Mouse (Mus musculus) MEL (cell line): ENCODE measurements around the gene Lca5. TPM values are rescaled to one million over a fixed set of nuclear protein-coding genes. Genes with fewer than 3 reads are reported as not detected.

Source experiments
- DNase-seq: peaks from one replicate; pipeline ENCODE4 v3.0.0; 2011; ENCODE audit warnings: low read depth, low spot score
- H3K27ac ChIP-seq: 2 replicates; pipeline ENCODE4 v1.5.1; 2012; ENCODE audit warnings: low read depth, mild to moderate bottlenecking, control low read depth, low read length, moderate library complexity; ENCODE audit not compliant: control insufficient read depth
- H3K27me3 ChIP-seq, 2 experiments: fragments of 150-350 bp in 1 of 2; sonication (generic) in 1 of 2; 2 replicates each; pipeline ENCODE4 v1.6.1; 2012; ENCODE audit warnings: low read length in 2 of 2, mild to moderate bottlenecking in 2 of 2, improper control_type of control experiment in 1 of 2, moderate library complexity in 1 of 2; ENCODE audit not compliant: insufficient read depth in 2 of 2, control insufficient read depth in 1 of 2
- H3K36me3 ChIP-seq, 2 experiments: 2 replicates each; pipeline ENCODE4 v1.6.1; 2012 to 2014; ENCODE audit warnings: low read length in 2 of 2, improper control_type of control experiment in 1 of 2, inconsistent platforms in 1 of 2, mild to moderate bottlenecking in 1 of 2; ENCODE audit not compliant: insufficient read depth in 2 of 2, control insufficient read depth in 1 of 2
- H3K4me1 ChIP-seq, 2 experiments: fragments of 150-350 bp in 1 of 2; sonication (generic) in 1 of 2; 2 replicates each; pipeline ENCODE4 v1.6.1; 2012; ENCODE audit warnings: low read length in 2 of 2, improper control_type of control experiment in 1 of 2, mild to moderate bottlenecking in 1 of 2; ENCODE audit not compliant: insufficient read depth in 2 of 2, control insufficient read depth in 1 of 2
- H3K4me3 ChIP-seq, 2 experiments: fragments of 150-350 bp in 1 of 2; sonication (generic) in 1 of 2; 2 replicates each; pipeline ENCODE4 v1.5.1; 2012; ENCODE audit warnings: low read depth in 2 of 2, low read length in 2 of 2, mild to moderate bottlenecking in 2 of 2, moderate library complexity in 2 of 2, control low read depth in 1 of 2, improper control_type of control experiment in 1 of 2; ENCODE audit not compliant: control insufficient read depth in 1 of 2, insufficient read depth in 1 of 2
- H3K79me2 ChIP-seq: 2 replicates; pipeline ENCODE4 v1.6.1; 2012; ENCODE audit warnings: mild to moderate bottlenecking, low read length, moderate library complexity; ENCODE audit not compliant: control insufficient read depth, poor library complexity, insufficient read depth
- H3K9ac ChIP-seq: 2 replicates; pipeline ENCODE4 v1.6.1; 2012; ENCODE audit warnings: low read depth, mild to moderate bottlenecking, control low read depth, low read length, moderate library complexity; ENCODE audit not compliant: control insufficient read depth, poor library complexity, severe bottlenecking
- H3K9me3 ChIP-seq: fragments of 150-350 bp; sonication (generic); replicated peaks from 2 replicates; pipeline ENCODE4 v1.6.1; 2012; ENCODE audit warnings: mild to moderate bottlenecking, low read length, improper control_type of control experiment, moderate library complexity; ENCODE audit not compliant: insufficient read depth
- CTCF ChIP-seq, 3 experiments: IDR thresholded peaks in 2 of 3; conservative IDR thresholded peaks in 1 of 3; 2 replicates each; pipeline ENCODE4 v1.5.1; 2011 to 2012; ENCODE audit warnings: low read length in 3 of 3, low read depth in 2 of 3, mild to moderate bottlenecking in 2 of 3, improper control_type of control experiment in 1 of 3, inconsistent platforms in 1 of 3, mixed read lengths in 1 of 3, moderate library complexity in 1 of 3; ENCODE audit not compliant: control insufficient read depth in 1 of 3, insufficient read depth in 1 of 3, poor library complexity in 1 of 3, severe bottlenecking in 1 of 3
- E2F4 ChIP-seq: IDR thresholded peaks from 2 replicates; pipeline ENCODE4 v1.6.1; 2011; ENCODE audit warnings: low read depth, low read length, improper control_type of control experiment, borderline replicate concordance
- EP300 ChIP-seq, 2 experiments: IDR thresholded peaks; 2 replicates each; pipeline ENCODE4 v1.6.1; 2011; ENCODE audit warnings: improper control_type of control experiment in 2 of 2, low read length in 2 of 2, low read depth in 1 of 2, mild to moderate bottlenecking in 1 of 2
- ETS1 ChIP-seq: IDR thresholded peaks from 2 replicates; pipeline ENCODE4 v1.6.1; 2012; ENCODE audit warnings: low read depth, mild to moderate bottlenecking, inconsistent platforms, low read length, improper control_type of control experiment, moderate library complexity
- GATA1 ChIP-seq: IDR thresholded peaks from 2 replicates; pipeline ENCODE4 v1.6.1; 2011; ENCODE audit warnings: low read depth, low read length, improper control_type of control experiment
- HCFC1 ChIP-seq: IDR thresholded peaks from 2 replicates; pipeline ENCODE4 v1.6.1; 2012; ENCODE audit warnings: low read depth, mild to moderate bottlenecking, inconsistent platforms, low read length, improper control_type of control experiment, moderate library complexity
- KAT2A ChIP-seq: conservative IDR thresholded peaks from 2 replicates; pipeline ENCODE4 v1.6.1; 2012; ENCODE audit warnings: low read depth, low read length, improper control_type of control experiment, inconsistent platforms
- MAZ ChIP-seq: IDR thresholded peaks from 2 replicates; pipeline ENCODE4 v1.6.1; 2012; ENCODE audit warnings: low read depth, mild to moderate bottlenecking, inconsistent platforms, low read length, improper control_type of control experiment
- MYB ChIP-seq: IDR thresholded peaks from 2 replicates; pipeline ENCODE4 v1.6.1; 2011; ENCODE audit warnings: mild to moderate bottlenecking, low read depth, low read length, improper control_type of control experiment
- NELFE ChIP-seq: IDR thresholded peaks from 2 replicates; pipeline ENCODE4 v1.6.1; 2011; ENCODE audit warnings: low read depth, low read length, improper control_type of control experiment
- NRF1 ChIP-seq: IDR thresholded peaks from 2 replicates; pipeline ENCODE4 v1.6.1; 2014; ENCODE audit warnings: low read depth, mild to moderate bottlenecking, inconsistent platforms, low read length, improper control_type of control experiment, moderate library complexity; ENCODE audit not compliant: poor library complexity, insufficient read depth, severe bottlenecking
- POLR2AphosphoS5 ChIP-seq: IDR thresholded peaks from 2 replicates; pipeline ENCODE4 v1.6.1; 2012; ENCODE audit warnings: low read depth, borderline replicate concordance, mild to moderate bottlenecking, inconsistent platforms, low read length, moderate library complexity, mixed read lengths
- RAD21 ChIP-seq: IDR thresholded peaks from 2 replicates; pipeline ENCODE4 v1.6.1; 2011; ENCODE audit warnings: mild to moderate bottlenecking, low read depth, low read length, improper control_type of control experiment
- RCOR1 ChIP-seq: IDR thresholded peaks from 2 replicates; pipeline ENCODE4 v1.6.1; 2012; ENCODE audit warnings: low read depth, mild to moderate bottlenecking, inconsistent platforms, low read length, improper control_type of control experiment
- TBP ChIP-seq: IDR thresholded peaks from 2 replicates; pipeline ENCODE4 v1.8.0; 2011; ENCODE audit warnings: low read depth, low read length, improper control_type of control experiment
- UBTF ChIP-seq: IDR thresholded peaks from 2 replicates; pipeline ENCODE4 v1.6.1; 2012; ENCODE audit warnings: low read depth, mild to moderate bottlenecking, inconsistent platforms, low read length, improper control_type of control experiment, moderate library complexity, borderline replicate concordance; ENCODE audit not compliant: insufficient read depth
- USF2 ChIP-seq, 2 experiments: IDR thresholded peaks; 2 replicates each; pipeline ENCODE4 v1.6.1; 2011 to 2012; ENCODE audit warnings: improper control_type of control experiment in 2 of 2, low read length in 2 of 2, borderline replicate concordance in 1 of 2, inconsistent platforms in 1 of 2, low read depth in 1 of 2, mild to moderate bottlenecking in 1 of 2; ENCODE audit not compliant: insufficient read depth in 1 of 2
- ZKSCAN1 ChIP-seq: IDR thresholded peaks from 2 replicates; pipeline ENCODE4 v1.6.1; 2012; ENCODE audit warnings: low read depth, mild to moderate bottlenecking, inconsistent platforms, low read length, improper control_type of control experiment, moderate library complexity
- polyA plus RNA-seq, 2 experiments: library from polyadenylated mRNA; stranded (reverse) in 1 of 2; unstranded in 1 of 2; fragments of >175 nt in 1 of 2; fragments of >200 nt in 1 of 2; gene quantifications; 2 replicates each; pipeline versions ENCODE4 v1.2.1 to v1.2.4; 2012; ENCODE audit warnings: low replicate concordance in 2 of 2, low read depth in 1 of 2; ENCODE audit not compliant: insufficient read length in 2 of 2, insufficient read depth in 1 of 2, missing spikeins in 1 of 2
- total RNA-seq: library from RNA; depleted of rRNA; stranded (reverse); fragments of 300-350 nt; gene quantifications from 2 replicates; pipeline ENCODE4 v1.2.3, GENCODE M21; 2012

The Lca5 gene
- total and polyA plus RNA-seq, 3 experiments, result not detected

- Histone ChIP-seq H3K27me3 (no peaks in the 10 kb centered on the region; a peak in 1 of 4 replicates), H3K9ac (no peak overlapping the region), H3K4me3 (no peak overlapping the region), H3K27ac (no peak overlapping the region), H3K79me2 (no peaks in the 10 kb centered on the region), H3K36me3 (no peaks in the 10 kb centered on the region), H3K9me3 (no peaks in the 10 kb centered on the region), H3K4me1 (no peaks in the 10 kb centered on the region)
- DNase-seq, result peak; percentile 3
- TF ChIP-seq MAZ (no peak), RAD21 (peak; percentile 17)
Measured at GRCm38 (mm10) chr9:83381317-83381716, 59.6 kb downstream of the Lca5 start.

GRCm38 (mm10) chr9:83379661-83380060 is 61.3 kb downstream of the Lca5 start:
- Histone ChIP-seq H3K36me3 (no peaks in the 10 kb centered on the region), H3K27me3 (no peaks in the 10 kb centered on the region; a peak in 1 of 4 replicates), H3K9me3 (no peaks in the 10 kb centered on the region), H3K9ac (no peak overlapping the region), H3K27ac (no peak overlapping the region), H3K4me1 (no peaks in the 10 kb centered on the region), H3K79me2 (no peaks in the 10 kb centered on the region), H3K4me3 (no peak overlapping the region)
- TF ChIP-seq ETS1 (no peak), UBTF (no peak), EP300 (IDR thresholded peaks at IDR 0.05; ENCODE audit: low read depth in 1 of 2, low read length in 2 of 2) (no peak), NRF1 (no peak), KAT2A (no peak), TBP (no peak), USF2 (IDR thresholded peaks at IDR 0.05; ENCODE audit: borderline replicate concordance in 1 of 2, insufficient read depth in 1 of 2, low read depth in 1 of 2, low read length in 2 of 2) (no peak), ZKSCAN1 (no peak), NELFE (no peak), MYB (no peak), CTCF (IDR thresholded peaks at IDR 0.05 in 2 of 3, conservative IDR thresholded peaks at IDR 0.05 in 1 of 3; ENCODE audit: control insufficient read depth in 1 of 3, insufficient read depth in 1 of 3, low read depth in 2 of 3, low read length in 3 of 3, poor library complexity in 1 of 3, severe bottlenecking in 1 of 3) (no peak), E2F4 (no peak), HCFC1 (no peak), POLR2AphosphoS5 (no peak), RCOR1 (no peak), GATA1 (no peak)
- DNase-seq, result no peak
